Mouse (Mus musculus): ENCODE data around the gene B3gat3. TPM values are rescaled to one million over a fixed set of nuclear protein-coding genes. Genes with fewer than 3 reads are reported as not detected.

The B3gat3 gene
- polyA plus RNA-seq, 1 experiment from 2014 or later = 32.8 TPM

- H3K9me3 ChIP-seq (replicated peaks; ENCODE audit: control insufficient read depth, low read length) = no peaks in the 10 kb centered on the region
- no peaks in the 10 kb centered on the region for H3K4me1 ChIP-seq (ENCODE audit: control insufficient read depth, insufficient read depth, low read length)
- 20% methylated on average over 3 of the region's 3 CpGs for WGBS
- no peak for ATAC-seq (replicated peaks; ENCODE audit: insufficient number of reproducible peaks, low FRiP score, low TSS enrichment, low read depth)
- DNase-seq (ENCODE audit: low spot score) = no peak
- H3K27ac ChIP-seq (replicated peaks; ENCODE audit: low read depth, low read length) = no peak overlapping the region
- H3K4me3 ChIP-seq (ENCODE audit: low read depth, low read length) = peak overlapping the region; percentile 82
- no peaks in the 10 kb centered on the region; the same call in 1 of the 2 replicates for H3K36me3 ChIP-seq (replicated peaks; ENCODE audit: control insufficient read depth, insufficient read depth, low read depth, low read length)
- H3K27me3 ChIP-seq (ENCODE audit: control insufficient read depth, insufficient read depth, low read length) = no peaks in the 10 kb centered on the region
- H3K9ac ChIP-seq (replicated peaks; ENCODE audit: low read length) = peak overlapping the region; percentile 91; the same call in 1 of the 2 replicates
- peak overlapping the region; percentile 81 for H3K4me2 ChIP-seq (ENCODE audit: low read depth, low read length)
Observed at GRCm38 (mm10) chr19:8881034-8881392, 39.2 kb upstream of the B3gat3 start.

GRCm38 (mm10) chr19:8883616-8884015 lies 36.6 kb upstream of the B3gat3 start, which contains the start of the genes Lbhd1 and Gm49403:
Lbhd1 (plus strand) TSS chr19:8883732.
Gm49403 (plus strand) TSS chr19:8883930.
- H3K27me3 ChIP-seq (ENCODE audit: control insufficient read depth, insufficient read depth, low read length) = no peaks in the 10 kb centered on the region
- H3K9ac ChIP-seq (replicated peaks; ENCODE audit: low read length) = no peak within 1 kb of the TSS
- 82% methylated on average over 3 of the region's 3 CpGs for WGBS
- H3K36me3 ChIP-seq (replicated peaks; ENCODE audit: control insufficient read depth, insufficient read depth, low read depth, low read length) = no peaks in the 10 kb centered on the region
- ATAC-seq (replicated peaks; ENCODE audit: insufficient number of reproducible peaks, low FRiP score, low TSS enrichment, low read depth) (no peak), DNase-seq (ENCODE audit: low spot score) (no peak)
- H3K4me3 ChIP-seq (ENCODE audit: low read depth, low read length) = no peak within 1 kb of the TSS
- H3K4me2 ChIP-seq (ENCODE audit: low read depth, low read length) = no peak within 1 kb of the TSS
- no peaks in the 10 kb centered on the region for H3K4me1 ChIP-seq (ENCODE audit: control insufficient read depth, insufficient read depth, low read length)
- H3K9me3 ChIP-seq (replicated peaks; ENCODE audit: control insufficient read depth, low read length) = no peaks in the 10 kb centered on the region
- H3K27ac ChIP-seq (replicated peaks; ENCODE audit: low read depth, low read length) = no peak within 1 kb of the TSS

- WGBS = 52% methylated on average over 1 of the region's 1 CpGs
- Histone ChIP-seq H3K4me3 (ENCODE audit: low read depth, low read length) (no peak overlapping the region), H3K9ac (replicated peaks; ENCODE audit: low read length) (no peak overlapping the region), H3K36me3 (replicated peaks; ENCODE audit: control insufficient read depth, insufficient read depth, low read depth, low read length) (peaks cover 4% of the 10 kb centered on the region), H3K27me3 (ENCODE audit: control insufficient read depth, insufficient read depth, low read length) (no peaks in the 10 kb centered on the region), H3K4me1 (ENCODE audit: control insufficient read depth, insufficient read depth, low read length) (no peaks in the 10 kb centered on the region), H3K9me3 (replicated peaks; ENCODE audit: control insufficient read depth, low read length) (no peaks in the 10 kb centered on the region), H3K27ac (replicated peaks; ENCODE audit: low read depth, low read length) (no peak overlapping the region), H3K4me2 (ENCODE audit: low read depth, low read length) (no peak overlapping the region)
- DNase-seq (ENCODE audit: low spot score) (no peak), ATAC-seq (replicated peaks; ENCODE audit: insufficient number of reproducible peaks, low FRiP score, low TSS enrichment, low read depth) (no peak)
Observed at GRCm38 (mm10) chr19:8886916-8887584, 33.1 kb upstream of the B3gat3 start.

GRCm38 (mm10) chr19:8887585-8888463 lies 32.4 kb upstream of the B3gat3 start:
- Histone ChIP-seq H3K4me2 (ENCODE audit: low read depth, low read length) (peak overlapping the region; percentile 68), H3K27me3 (ENCODE audit: control insufficient read depth, insufficient read depth, low read length) (no peaks in the 10 kb centered on the region), H3K27ac (replicated peaks; ENCODE audit: low read depth, low read length) (peak overlapping the region; percentile 60; the same call in 1 of the 2 replicates), H3K36me3 (replicated peaks; ENCODE audit: control insufficient read depth, insufficient read depth, low read depth, low read length) (peaks cover 4% of the 10 kb centered on the region), H3K9me3 (replicated peaks; ENCODE audit: control insufficient read depth, low read length) (no peaks in the 10 kb centered on the region), H3K9ac (replicated peaks; ENCODE audit: low read length) (peak overlapping the region; percentile 77), H3K4me3 (ENCODE audit: low read depth, low read length) (peak overlapping the region; percentile 44), H3K4me1 (ENCODE audit: control insufficient read depth, insufficient read depth, low read length) (no peaks in the 10 kb centered on the region)
- no peak for DNase-seq (ENCODE audit: low spot score)
- no peak for ATAC-seq (replicated peaks; ENCODE audit: insufficient number of reproducible peaks, low FRiP score, low TSS enrichment, low read depth)
- WGBS = 16% methylated on average over 19 of the region's 19 CpGs

- H3K27me3 ChIP-seq (ENCODE audit: control insufficient read depth, insufficient read depth, low read length) = no peaks in the 10 kb centered on the region
- peaks cover 4% of the 10 kb centered on the region for H3K36me3 ChIP-seq (replicated peaks; ENCODE audit: control insufficient read depth, insufficient read depth, low read depth, low read length)
- H3K9ac ChIP-seq (replicated peaks; ENCODE audit: low read length) = peak within 1 kb of the TSS; percentile 77
- ATAC-seq (replicated peaks; ENCODE audit: insufficient number of reproducible peaks, low FRiP score, low TSS enrichment, low read depth) (peak; percentile 95), DNase-seq (ENCODE audit: low spot score) (peak; percentile 99)
- no peaks in the 10 kb centered on the region for H3K9me3 ChIP-seq (replicated peaks; ENCODE audit: control insufficient read depth, low read length)
- peak within 1 kb of the TSS; percentile 68 for H3K4me2 ChIP-seq (ENCODE audit: low read depth, low read length)
- under 1% methylated on average over 58 of the region's 58 CpGs for WGBS
- no peaks in the 10 kb centered on the region for H3K4me1 ChIP-seq (ENCODE audit: control insufficient read depth, insufficient read depth, low read length)
- peak within 1 kb of the TSS; percentile 44 for H3K4me3 ChIP-seq (ENCODE audit: low read depth, low read length)
- peak within 1 kb of the TSS; percentile 60 for H3K27ac ChIP-seq (replicated peaks; ENCODE audit: low read depth, low read length)
Observed at GRCm38 (mm10) chr19:8888511-8889385, 31.4 kb upstream of the B3gat3 start, which contains the start of the genes 1810009A15Rik and Gm49416. 1810009A15Rik (plus strand) TSS chr19:8888853. Gm49416 (plus strand) TSS chr19:8888926.

- ATAC-seq (replicated peaks; ENCODE audit: insufficient number of reproducible peaks, low FRiP score, low TSS enrichment, low read depth) = peak; percentile 46
- DNase-seq (ENCODE audit: low spot score) = peak; percentile 92
- Histone ChIP-seq H3K9ac (replicated peaks; ENCODE audit: low read length) (peak within 1 kb of the TSS; percentile 95), H3K27me3 (ENCODE audit: control insufficient read depth, insufficient read depth, low read length) (no peaks in the 10 kb centered on the region), H3K4me3 (ENCODE audit: low read depth, low read length) (peak within 1 kb of the TSS; percentile 74), H3K4me1 (ENCODE audit: control insufficient read depth, insufficient read depth, low read length) (no peaks in the 10 kb centered on the region), H3K9me3 (replicated peaks; ENCODE audit: control insufficient read depth, low read length) (no peaks in the 10 kb centered on the region), H3K36me3 (replicated peaks; ENCODE audit: control insufficient read depth, insufficient read depth, low read depth, low read length) (peaks cover 7% of the 10 kb centered on the region), H3K4me2 (ENCODE audit: low read depth, low read length) (peak within 1 kb of the TSS; percentile 75), H3K27ac (replicated peaks; ENCODE audit: low read depth, low read length) (peak within 1 kb of the TSS; percentile 63; the same call in 1 of the 2 replicates)
- WGBS = 3% methylated on average over 54 of the region's 54 CpGs
Observed at GRCm38 (mm10) chr19:8892829-8893766, 27.1 kb upstream of the B3gat3 start, which contains the start of gene Ints5. Ints5 (plus strand) TSS chr19:8893005.

All from embryonic facial prominence, embryonic 11.5 days (tissue).